Mouse (Mus musculus) gastrocnemius, adult 8-10 months (tissue): ENCODE results near the gene Olfr769. TPM values are rescaled to one million over a fixed set of nuclear protein-coding genes. Genes with fewer than 3 reads are reported as not detected.
"Not testable (repeated sequence)": the region's sequence is repeated elsewhere in the genome, so short reads cannot be mapped to it uniquely, and the experiment has no call there.

Experiments used
- DNase-seq, 2 experiments: peaks; one replicate each; pipeline ENCODE4 v3.0.0; 2022; ENCODE audit warnings: low spot score in 2 of 2
- total RNA-seq, 4 experiments: library from RNA; stranded (reverse); gene quantifications; 2 replicates each; pipeline ENCODE4 v1.2.4; 2022

Olfr769 gene
- total RNA-seq, result not detected

DNA sequence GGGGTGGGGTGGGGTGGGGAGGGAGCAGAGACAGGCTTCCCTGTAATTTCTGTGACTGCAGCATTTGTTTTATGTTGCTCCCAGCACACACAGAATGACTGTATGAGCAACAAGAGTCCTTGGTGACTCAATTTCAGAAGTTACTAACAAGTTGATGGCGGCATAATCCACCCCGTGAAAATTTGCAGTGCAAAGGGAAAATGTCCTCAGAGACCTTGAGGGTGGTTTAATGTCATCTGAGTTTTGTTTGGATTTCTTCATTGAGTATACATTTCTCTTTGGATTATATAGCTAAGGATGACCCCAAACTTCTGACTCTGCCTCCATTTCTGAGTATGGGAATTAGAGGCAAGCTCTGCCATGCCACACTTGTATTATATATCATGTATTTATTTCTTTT lies at the start of gene Olfr769:
Gene Olfr769, minus strand, starts transcription at position 101 of the 400 bp plus-strand sequence.
- no peak for DNase-seq

DNA sequence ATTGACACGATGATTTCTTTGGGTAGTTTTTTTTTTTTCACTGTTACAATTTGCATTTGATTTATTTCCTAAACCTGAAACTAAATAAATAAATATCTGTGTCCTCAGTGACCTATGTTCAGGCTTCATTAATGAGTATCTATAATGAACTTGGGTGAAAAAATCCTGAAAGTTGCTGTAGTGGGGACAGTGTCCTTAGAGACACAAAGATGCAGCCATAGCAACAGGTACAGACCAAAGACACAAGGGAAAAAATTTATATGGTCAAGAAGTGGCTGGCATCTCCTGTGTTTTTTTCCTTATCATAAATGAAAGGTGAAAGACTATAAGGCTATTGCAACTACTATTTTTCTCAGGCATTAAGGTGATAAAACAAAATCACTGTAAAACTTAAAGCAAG lies 47.0 kb upstream of the Olfr769 start, which contains the start of gene Olfr771:
Gene Olfr771, minus strand, starts transcription at position 101 of the 400 bp plus-strand sequence.
- no peak for DNase-seq

DNA sequence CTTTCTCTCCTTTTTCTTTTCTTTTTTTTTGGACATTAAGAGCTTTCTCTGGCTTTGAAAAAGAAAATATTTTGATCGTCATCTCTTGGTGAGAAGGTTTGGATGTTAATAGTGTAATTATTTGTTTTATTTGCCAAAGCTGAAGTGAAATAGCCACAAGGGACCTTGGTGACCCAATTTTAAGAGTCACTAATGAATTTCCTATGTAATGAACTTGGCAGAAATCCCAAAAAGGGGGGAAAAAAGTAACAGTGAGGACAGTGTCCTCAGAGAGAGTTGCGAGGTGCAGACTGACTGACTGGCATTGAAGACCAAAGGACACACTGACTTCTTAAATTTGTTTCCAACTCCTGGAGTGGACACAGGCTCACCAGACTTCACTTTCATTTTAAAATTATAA lies 21.2 kb upstream of the Olfr769 start, which contains the start of gene Olfr770:
Gene Olfr770, minus strand, starts transcription at position 101 of the 400 bp plus-strand sequence.
- no peak for DNase-seq

DNA sequence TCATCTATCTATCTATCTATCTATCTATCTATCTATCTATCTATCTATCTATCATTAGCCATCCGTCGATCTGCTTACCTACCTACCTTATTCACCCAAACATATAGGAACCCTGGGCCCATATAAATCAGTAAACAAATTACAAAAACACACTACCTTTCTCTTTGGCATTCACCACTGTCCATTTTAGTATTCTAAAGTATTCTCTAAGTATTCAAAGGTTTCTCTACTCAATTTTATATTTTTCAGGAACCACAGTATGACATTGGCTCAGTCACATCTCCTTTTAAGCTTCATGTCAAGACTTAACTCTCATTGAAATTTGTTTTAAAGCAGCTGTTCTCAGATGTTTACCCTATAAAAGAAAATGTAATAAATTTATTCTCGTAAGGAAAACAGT lies 2.5 kb downstream of the Olfr769 start:
- DNase-seq, result no peak

DNA sequence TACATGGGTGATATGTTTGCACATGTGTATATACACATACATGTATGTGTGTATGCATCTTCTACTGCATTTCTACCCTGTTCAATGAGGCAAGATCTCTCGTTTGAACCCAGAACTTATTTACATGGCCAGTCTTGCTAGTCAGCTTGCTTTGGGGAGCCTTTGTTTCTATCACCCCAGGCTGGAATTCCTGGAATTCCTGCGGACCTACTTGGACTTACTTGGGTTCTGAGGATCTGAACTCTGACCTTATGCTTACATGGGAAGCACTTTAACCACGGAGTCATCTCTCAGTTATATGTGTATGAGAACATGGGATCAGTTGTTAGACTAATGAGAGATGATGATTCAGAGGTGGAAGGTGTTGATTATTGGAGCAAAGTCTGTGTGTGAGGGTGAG lies 16.4 kb downstream of the Olfr769 start:
- no peak for DNase-seq

DNA sequence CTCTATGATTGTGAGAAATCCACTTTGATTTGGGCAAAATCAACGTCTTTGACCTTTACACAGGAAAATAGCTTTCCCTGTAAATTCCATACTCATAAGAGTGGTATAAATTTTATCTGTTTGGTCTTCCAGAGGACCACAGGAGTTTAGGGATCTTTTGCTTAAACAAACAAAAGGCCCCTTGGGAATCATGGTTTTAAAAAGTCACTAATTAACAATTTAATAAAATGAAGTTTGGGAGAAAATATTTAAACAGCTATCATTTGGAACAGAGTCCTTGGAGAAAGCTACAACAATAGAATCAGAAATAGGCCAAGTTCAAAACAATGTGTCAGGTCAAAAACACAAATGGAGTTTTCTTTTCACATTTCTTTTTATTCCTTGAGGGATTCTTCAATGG lies 18.4 kb downstream of the Olfr769 start, which contains the start of gene Olfr768:
Gene Olfr768, minus strand, starts transcription at position 101 of the 400 bp plus-strand sequence.
- DNase-seq, result no peak

DNA sequence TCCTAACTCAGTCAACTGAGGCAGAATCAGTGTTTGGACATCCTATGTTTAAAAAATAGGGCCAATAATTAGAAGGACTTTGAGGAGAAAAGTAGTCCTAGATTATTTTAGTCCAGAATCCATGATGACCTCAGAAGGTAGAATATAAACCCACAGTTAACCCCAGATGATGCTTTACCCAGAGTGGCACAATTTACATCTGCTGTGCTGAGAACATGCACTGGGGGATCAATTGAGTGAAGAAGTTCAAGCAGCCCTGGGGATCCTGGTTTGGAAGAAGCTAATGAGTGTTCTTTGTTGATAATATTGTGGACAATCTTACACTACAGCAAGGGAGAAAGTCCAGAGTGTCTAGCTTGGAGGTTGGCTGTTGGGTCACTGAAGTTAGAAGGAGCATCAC lies 34.9 kb downstream of the Olfr769 start, which contains the start of gene Olfr767:
Gene Olfr767, minus strand, starts transcription at position 101 of the 400 bp plus-strand sequence.
- not testable (repeated sequence) for DNase-seq

DNA sequence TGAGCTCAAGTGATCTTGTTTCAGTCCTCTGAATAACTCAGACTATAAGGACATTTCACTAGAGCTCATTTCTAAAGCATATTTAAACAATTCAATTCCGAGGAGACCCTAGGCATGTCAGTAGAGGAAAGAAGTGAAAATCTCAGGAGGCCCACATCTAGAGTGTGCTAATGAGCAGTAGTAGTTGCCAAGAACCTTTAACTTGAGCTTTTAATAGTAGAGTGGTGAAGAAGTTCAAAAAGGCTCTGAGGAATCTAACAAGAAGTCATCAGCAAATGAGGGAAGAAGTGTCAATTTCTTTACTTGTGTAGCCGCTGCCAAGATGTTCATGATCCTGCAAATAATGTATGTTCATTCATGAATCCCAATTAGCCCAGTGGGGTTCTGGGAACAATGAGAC lies 48.8 kb downstream of the Olfr769 start, which contains the start of gene Olfr766-ps1:
Gene Olfr766-ps1, minus strand, starts transcription at position 101 of the 400 bp plus-strand sequence.
- no peak for DNase-seq

Other genes starting within 250 kb of the Olfr769 start
- gene Gdf11, start 226.1 kb downstream of the Olfr769 start, total RNA-seq, result 1 to 10 TPM; 2.7 to 8.9 (median 5.9) TPM
- 100 to 1,000 TPM; 136 to 170 (median 151) TPM for gene Cd63, start 216.9 kb downstream of the Olfr769 start, total RNA-seq
- 1 to 10 TPM; 3.1 to 4.2 (median 3.7) TPM for gene Rdh5, start 195.0 kb downstream of the Olfr769 start, total RNA-seq
- gene Bloc1s1, start 193.8 kb downstream of the Olfr769 start, total RNA-seq, result 100 to 1,000 TPM; 119 to 153 (median 140) TPM
- 10 to 100 TPM; 63.3 to 69.0 (median 65.3) TPM for gene Itga7, start 184.0 kb downstream of the Olfr769 start, total RNA-seq
- under 1 TPM in 1 of 4 experiments, not detected in 3; 0.32 TPM for gene Mettl7b, start 156.9 kb downstream of the Olfr769 start, total RNA-seq
- not detected for gene Olfr9, start 128.4 kb downstream of the Olfr769 start, total RNA-seq
- not detected for gene Olfr763, start 107.1 kb downstream of the Olfr769 start, total RNA-seq
- gene Olfr764-ps1, start 78.0 kb downstream of the Olfr769 start, total RNA-seq, result not detected
- gene Olfr765, start 67.9 kb downstream of the Olfr769 start, total RNA-seq, result not detected
- gene Olfr766-ps1, start 48.9 kb downstream of the Olfr769 start, total RNA-seq, result not detected
- gene Olfr767, start 35.0 kb downstream of the Olfr769 start, total RNA-seq, result not detected
- not detected for gene Olfr768, start 18.5 kb downstream of the Olfr769 start, total RNA-seq
- not detected for gene Olfr770, start 21.1 kb upstream of the Olfr769 start, total RNA-seq
- gene Olfr771, start 46.9 kb upstream of the Olfr769 start, total RNA-seq, result not detected
- gene Olfr772, start 60.1 kb upstream of the Olfr769 start, total RNA-seq, result not detected
- gene Olfr773, start 69.6 kb upstream of the Olfr769 start, total RNA-seq, result not detected
- not detected for gene Olfr774, start 118.3 kb upstream of the Olfr769 start, total RNA-seq
- not detected for gene Olfr775, start 130.6 kb upstream of the Olfr769 start, total RNA-seq
- gene Olfr776, start 141.3 kb upstream of the Olfr769 start, total RNA-seq, result not detected
- not detected for gene Olfr777, start 153.6 kb upstream of the Olfr769 start, total RNA-seq
- not detected for gene Olfr780, start 200.3 kb upstream of the Olfr769 start, total RNA-seq
- gene Olfr781, start 211.0 kb upstream of the Olfr769 start, total RNA-seq, result not detected
- not detected for gene Olfr782, start 231.0 kb upstream of the Olfr769 start, total RNA-seq